Mouse (Mus musculus) myocyte (in vitro differentiated cells): Measurements from ENCODE around the gene Ccdc61. TPM values are rescaled to one million over a fixed set of nuclear protein-coding genes. Genes with fewer than 3 reads are reported as not detected.

ENCODE experiments used
- H3K27me3 ChIP-seq: one replicate; pipeline ENCODE4 v1.6.1; 2011; ENCODE audit not compliant: control insufficient read depth, insufficient read depth, insufficient read length
- H3K36me3 ChIP-seq: one replicate; pipeline ENCODE4 v1.6.1; 2011; ENCODE audit not compliant: control insufficient read depth, insufficient read depth
- H3K4me2 ChIP-seq: one replicate; pipeline ENCODE4 v1.6.1; 2011; ENCODE audit warnings: low read depth, control low read depth
- H3K4me3 ChIP-seq: one replicate; pipeline ENCODE4 v1.5.1; 2011; ENCODE audit warnings: mild to moderate bottlenecking, control low read depth, moderate library complexity
- H3K79me2 ChIP-seq: one replicate; pipeline ENCODE4 v1.6.1; 2011; ENCODE audit not compliant: control insufficient read depth, insufficient read depth
- H3ac ChIP-seq: one replicate; pipeline ENCODE4 v1.6.1; 2011; ENCODE audit not compliant: control insufficient read depth, insufficient read length
- CEBPB ChIP-seq: IDR thresholded peaks from 2 replicates; pipeline ENCODE4 v1.6.1; 2011; ENCODE audit warnings: mild to moderate bottlenecking, moderate library complexity; ENCODE audit not compliant: poor library complexity, insufficient read depth, severe bottlenecking
- E2F4 ChIP-seq: IDR thresholded peaks from one replicate; pipeline ENCODE4 v1.6.1; 2011; ENCODE audit warnings: mild to moderate bottlenecking, control low read depth, moderate library complexity; ENCODE audit not compliant: insufficient read depth
- MAX ChIP-seq: IDR thresholded peaks from one replicate; pipeline ENCODE4 v1.6.1; 2011; ENCODE audit warnings: low read depth, mild to moderate bottlenecking, control low read depth
- MYOD1 ChIP-seq, 3 experiments: IDR thresholded peaks; one replicate each; pipeline ENCODE4 v1.6.1; 2011; ENCODE audit warnings: control low read depth in 2 of 3, low read depth in 2 of 3, mild to moderate bottlenecking in 2 of 3, moderate library complexity in 1 of 3; ENCODE audit not compliant: insufficient read length in 2 of 3, control insufficient read depth in 1 of 3
- MYOG ChIP-seq, 3 experiments: IDR thresholded peaks; one replicate each; pipeline ENCODE4 v1.6.1; 2011; ENCODE audit warnings: control low read depth in 2 of 3, low read depth in 2 of 3, mild to moderate bottlenecking in 2 of 3; ENCODE audit not compliant: insufficient read length in 2 of 3, control insufficient read depth in 1 of 3, insufficient read depth in 1 of 3
- POLR2A ChIP-seq: IDR thresholded peaks from one replicate; pipeline ENCODE4 v1.6.1; 2011; ENCODE audit warnings: low read depth, mild to moderate bottlenecking, control low read depth, moderate library complexity; ENCODE audit not compliant: insufficient read length
- POLR2AphosphoS2 ChIP-seq: IDR thresholded peaks from one replicate; pipeline ENCODE4 v1.6.1; 2011; ENCODE audit warnings: low read depth, control low read depth; ENCODE audit not compliant: insufficient read length
- REST ChIP-seq: IDR thresholded peaks from one replicate; pipeline ENCODE4 v1.6.1; 2011; ENCODE audit warnings: mild to moderate bottlenecking, control low read depth, moderate library complexity; ENCODE audit not compliant: insufficient read depth, insufficient read length
- SRF ChIP-seq: IDR thresholded peaks from one replicate; pipeline ENCODE4 v1.6.1; 2011; ENCODE audit warnings: low read depth; ENCODE audit not compliant: control insufficient read depth, insufficient read length
- TCF12 ChIP-seq: IDR thresholded peaks from one replicate; pipeline ENCODE4 v1.6.1; 2011; ENCODE audit warnings: mild to moderate bottlenecking, control low read depth; ENCODE audit not compliant: poor library complexity, insufficient read depth, severe bottlenecking
- TCF3 ChIP-seq: IDR thresholded peaks from one replicate; pipeline ENCODE4 v1.6.1; 2011; ENCODE audit warnings: low read depth, control low read depth; ENCODE audit not compliant: insufficient read length
- USF1 ChIP-seq: IDR thresholded peaks from one replicate; pipeline ENCODE4 v1.6.1; 2011; ENCODE audit warnings: low read depth, mild to moderate bottlenecking, control low read depth, moderate library complexity
- polyA plus RNA-seq: library from polyadenylated mRNA; unstranded; fragments of >200 nt; fragmentation: generic; extraction: Trizol; gene quantifications from one replicate; pipeline ENCODE4 v1.2.1, GENCODE M21; 2012; ENCODE audit warnings: missing spikeins

Gene Ccdc61
- polyA plus RNA-seq, 1 experiment: 7.7 TPM

- Histone ChIP-seq H3ac (no peak overlapping the region), H3K36me3 (no peaks in the 10 kb centered on the region), H3K79me2 (no peaks in the 10 kb centered on the region), H3K4me3 (no peak overlapping the region), H3K27me3 (no peaks in the 10 kb centered on the region), H3K4me2 (no peak overlapping the region)
- TF ChIP-seq REST (no peak), POLR2A (no peak), TCF12 (no peak), MYOD1 (IDR thresholded peaks at IDR 0.05; ENCODE audit: control insufficient read depth in 1 of 3, insufficient read length in 2 of 3, low read depth in 2 of 3) (no peak), MAX (no peak), MYOG (IDR thresholded peaks at IDR 0.05; ENCODE audit: control insufficient read depth in 1 of 3, insufficient read depth in 1 of 3, insufficient read length in 2 of 3, low read depth in 2 of 3) (no peak), E2F4 (no peak), POLR2AphosphoS2 (no peak), USF1 (no peak), CEBPB (no peak), SRF (no peak), TCF3 (no peak)
These were observed 41.7 kb downstream of the Ccdc61 start for GRCm38 (mm10) chr7:18868491-18868890.

DNA sequence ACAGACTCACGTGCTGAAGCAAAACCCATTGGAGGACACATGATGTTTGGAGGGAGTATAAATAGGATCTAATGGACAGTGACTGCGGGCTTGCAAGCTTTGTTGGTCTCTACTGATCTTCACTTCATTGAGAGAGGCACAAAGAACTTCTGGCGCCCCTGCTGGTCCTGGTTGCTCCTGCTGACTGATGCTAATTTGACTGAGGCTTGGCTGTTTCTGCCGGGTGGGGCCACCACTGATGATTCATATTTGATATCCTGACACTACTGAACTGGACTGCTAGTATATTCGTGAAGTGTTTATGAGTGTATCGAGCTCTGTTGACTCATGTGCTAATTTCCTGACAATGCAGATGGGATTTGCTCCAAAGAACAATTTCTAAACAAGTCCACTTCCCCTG is 47.4 kb downstream of the Ccdc61 start:
- TF ChIP-seq USF1: no peak
- no peak for TF ChIP-seq TCF3
- no peak for TF ChIP-seq MAX
- no peak for TF ChIP-seq MYOG (IDR thresholded peaks at IDR 0.05; ENCODE audit: control insufficient read depth in 1 of 3, insufficient read depth in 1 of 3, insufficient read length in 2 of 3, low read depth in 2 of 3)
- TF ChIP-seq POLR2AphosphoS2: no peak
- Histone ChIP-seq H3K36me3 (no peaks in the 10 kb centered on the region), H3K27me3 (no peaks in the 10 kb centered on the region), H3K4me2 (no peak overlapping the region), H3ac (no peak overlapping the region), H3K79me2 (no peaks in the 10 kb centered on the region), H3K4me3 (no peak overlapping the region)

DNA sequence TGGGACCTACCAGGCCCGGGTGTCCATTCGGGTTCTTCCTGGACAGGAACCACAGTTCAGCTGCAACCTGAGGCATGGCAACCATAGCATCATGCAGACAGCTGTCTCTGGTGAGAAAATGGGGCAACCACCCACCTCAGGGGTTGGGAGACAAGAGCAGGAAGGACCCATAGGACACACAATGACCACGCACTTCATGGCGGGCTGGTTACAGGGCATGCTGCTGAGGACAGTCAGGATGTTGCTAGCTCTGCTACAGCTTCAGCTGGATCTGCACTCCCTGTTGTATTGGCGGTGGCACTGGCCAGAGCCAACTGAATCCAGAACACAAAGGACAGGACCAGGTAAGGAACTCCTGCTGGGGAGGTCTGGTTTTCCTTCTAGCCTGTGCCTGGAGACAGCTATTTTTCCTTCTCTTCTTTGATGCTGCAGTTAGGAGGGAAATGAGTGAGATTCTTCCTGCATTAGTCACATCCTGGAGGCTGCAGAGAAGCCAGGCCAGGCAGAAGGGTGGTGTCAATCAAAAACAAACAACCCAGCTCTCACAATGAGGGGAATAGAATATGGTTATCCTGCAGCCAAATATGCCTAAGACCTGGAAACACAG is 51.8 kb downstream of the Ccdc61 start:
- Histone ChIP-seq H3K36me3 (no peaks in the 10 kb centered on the region), H3K4me2 (peak overlapping the region; percentile 69), H3K27me3 (no peaks in the 10 kb centered on the region), H3K79me2 (no peaks in the 10 kb centered on the region), H3ac (no peak overlapping the region), H3K4me3 (no peak overlapping the region)
- TF ChIP-seq TCF12: no peak
- TF ChIP-seq MYOD1 (IDR thresholded peaks at IDR 0.05; ENCODE audit: control insufficient read depth in 1 of 3, insufficient read length in 2 of 3, low read depth in 2 of 3): peak in 1 of 3 experiments; percentile 16

GRCm38 (mm10) chr7:18848395-18848794 is 61.8 kb downstream of the Ccdc61 start:
- H3K27me3 ChIP-seq: no peaks in the 10 kb centered on the region
- no peak overlapping the region for H3ac ChIP-seq
- no peaks in the 10 kb centered on the region for H3K79me2 ChIP-seq
- H3K4me2 ChIP-seq: no peak overlapping the region
- no peak overlapping the region for H3K4me3 ChIP-seq
- no peaks in the 10 kb centered on the region for H3K36me3 ChIP-seq
- no peak for TF ChIP-seq CEBPB
- no peak for TF ChIP-seq MYOG (IDR thresholded peaks at IDR 0.05; ENCODE audit: control insufficient read depth in 1 of 3, insufficient read depth in 1 of 3, insufficient read length in 2 of 3, low read depth in 2 of 3)
- no peak for TF ChIP-seq TCF3
- TF ChIP-seq MYOD1 (IDR thresholded peaks at IDR 0.05; ENCODE audit: control insufficient read depth in 1 of 3, insufficient read length in 2 of 3, low read depth in 2 of 3): no peak
- TF ChIP-seq POLR2A: no peak
- no peak for TF ChIP-seq REST
- TF ChIP-seq SRF: no peak
- TF ChIP-seq USF1: no peak
- no peak for TF ChIP-seq MAX
- TF ChIP-seq POLR2AphosphoS2: no peak
- TF ChIP-seq E2F4: no peak

- no peak overlapping the region for H3K4me3 ChIP-seq
These were observed 65.4 kb downstream of the Ccdc61 start for GRCm38 (mm10) chr7:18844811-18845210.

More at GRCm38 (mm10) chr7:18844811-18845210, 65.4 kb downstream of the Ccdc61 start:
- TF ChIP-seq MYOG (IDR thresholded peaks at IDR 0.05; ENCODE audit: control insufficient read depth in 1 of 3, insufficient read depth in 1 of 3, insufficient read length in 2 of 3, low read depth in 2 of 3) (no peak), CEBPB (no peak), POLR2A (no peak), USF1 (no peak), REST (no peak), TCF3 (no peak), E2F4 (no peak), POLR2AphosphoS2 (no peak), TCF12 (no peak), MAX (no peak), SRF (no peak), MYOD1 (IDR thresholded peaks at IDR 0.05; ENCODE audit: control insufficient read depth in 1 of 3, insufficient read length in 2 of 3, low read depth in 2 of 3) (no peak)
- no peak overlapping the region for H3ac ChIP-seq
- no peaks in the 10 kb centered on the region for H3K79me2 ChIP-seq
- H3K4me2 ChIP-seq: no peak overlapping the region
- H3K36me3 ChIP-seq: no peaks in the 10 kb centered on the region
- no peaks in the 10 kb centered on the region for H3K27me3 ChIP-seq
